Mouse (Mus musculus) limb, embryonic 15.5 days (tissue): Measurements from ENCODE around the gene Ch25h. TPM values are rescaled to one million over a fixed set of nuclear protein-coding genes. Genes with fewer than 3 reads are reported as not detected.

ENCODE experiments used
- ATAC-seq: fragments of 200-750 bp; cut with Nextera tagmentation; 2 replicates; pipeline ENCODE4 v1.8.0; 2017; ENCODE audit warnings: low read depth, moderate TSS enrichment; ENCODE audit not compliant: insufficient number of reproducible peaks, low FRiP score, low TSS enrichment
- H3K27ac ChIP-seq: fragments of 300-500 bp; sonication (generic); 2 replicates; pipeline ENCODE4 v1.5.1; 2015; ENCODE audit warnings: moderate library complexity, mild to moderate bottlenecking, inconsistent platforms
- H3K27me3 ChIP-seq: fragments of 300-500 bp; sonication (generic); 2 replicates; pipeline ENCODE4 v1.6.1; 2015; ENCODE audit warnings: inconsistent platforms
- H3K36me3 ChIP-seq: fragments of 300-500 bp; sonication (generic); 2 replicates; pipeline ENCODE4 v1.6.1; 2015; ENCODE audit warnings: inconsistent platforms
- H3K4me1 ChIP-seq: fragments of 300-500 bp; sonication (generic); 2 replicates; pipeline ENCODE4 v1.6.1; 2015; ENCODE audit warnings: inconsistent platforms
- H3K4me2 ChIP-seq: fragments of 300-500 bp; sonication (generic); 2 replicates; pipeline ENCODE4 v1.6.1; 2015; ENCODE audit warnings: mild to moderate bottlenecking, inconsistent platforms
- H3K4me3 ChIP-seq: fragments of 300-500 bp; sonication (generic); 2 replicates; pipeline ENCODE4 v1.5.1; 2015; ENCODE audit warnings: mild to moderate bottlenecking, inconsistent platforms
- H3K9ac ChIP-seq: fragments of 300-500 bp; sonication (generic); 2 replicates; pipeline ENCODE4 v1.6.1; 2015; ENCODE audit warnings: inconsistent platforms
- H3K9me3 ChIP-seq: fragments of 300-500 bp; sonication (generic); 2 replicates; pipeline ENCODE4 v1.6.1; 2016; ENCODE audit warnings: inconsistent platforms
- WGBS: fragments of 180-500 bp; shearing (Covaris S2); methylation state at CpG from one replicate; pipeline ENCODE4 v1.1.7; 2015; 5-methylcytosine and 5-hydroxymethylcytosine counted together
- polyA plus RNA-seq: library from polyadenylated mRNA; unstranded; fragments of >200 nt; fragmentation: Nextera tagmentation; extraction: Ambion mirVana; gene quantifications from 2 replicates; pipeline ENCODE4 v1.2.1, GENCODE M21; 2015

The Ch25h gene
- polyA plus RNA-seq, 1 experiment from 2014 or later, result 22.5 TPM

GRCm38 (mm10) chr19:34515681-34516080 is 40.7 kb upstream of the Ch25h start:
- Histone ChIP-seq H3K4me3 (no peak overlapping the region), H3K27ac (no peak overlapping the region), H3K4me2 (no peak overlapping the region), H3K9ac (no peak overlapping the region), H3K4me1 (no peaks in the 10 kb centered on the region; the same call in 1 of the 2 replicates), H3K9me3 (no peaks in the 10 kb centered on the region), H3K27me3 (no peaks in the 10 kb centered on the region), H3K36me3 (0 out of 2 replicates have a peak, but pooled peaks cover 6% of the 10 kb centered on the region)
- 78% methylated on average over 3 of the region's 3 CpGs for WGBS
- no peak for ATAC-seq

GRCm38 (mm10) chr19:34511528-34511927 is 36.6 kb upstream of the Ch25h start:
- no peaks in the 10 kb centered on the region for H3K9me3 ChIP-seq
- no peaks in the 10 kb centered on the region for H3K27me3 ChIP-seq
- peaks cover 15% of the 10 kb centered on the region; the same call in 1 of the 2 replicates for H3K36me3 ChIP-seq

GRCm38 (mm10) chr19:34510717-34511116 is 35.8 kb upstream of the Ch25h start:
- no peak for ATAC-seq
- Histone ChIP-seq H3K36me3 (peaks cover 22% of the 10 kb centered on the region; the same call in 1 of the 2 replicates), H3K4me3 (no peak overlapping the region), H3K27me3 (no peaks in the 10 kb centered on the region), H3K9ac (no peak overlapping the region), H3K27ac (no peak overlapping the region), H3K4me1 (no peaks in the 10 kb centered on the region; the same call in 1 of the 2 replicates), H3K9me3 (no peaks in the 10 kb centered on the region), H3K4me2 (no peak overlapping the region)
- 67% methylated on average over 5 of the region's 5 CpGs for WGBS

More at GRCm38 (mm10) chr19:34511528-34511927, 36.6 kb upstream of the Ch25h start:
- Histone ChIP-seq H3K9ac (no peak overlapping the region), H3K4me3 (no peak overlapping the region), H3K27ac (no peak overlapping the region), H3K4me2 (no peak overlapping the region), H3K4me1 (no peaks in the 10 kb centered on the region; the same call in 1 of the 2 replicates)
- no peak for ATAC-seq
- 69% methylated on average over 8 of the region's 8 CpGs for WGBS

GRCm38 (mm10) chr19:34505161-34505721 is 30.3 kb upstream of the Ch25h start:
- Histone ChIP-seq H3K4me3 (no peak overlapping the region), H3K4me1 (no peaks in the 10 kb centered on the region), H3K27me3 (no peaks in the 10 kb centered on the region), H3K27ac (no peak overlapping the region), H3K4me2 (no peak overlapping the region), H3K9ac (no peak overlapping the region), H3K9me3 (no peaks in the 10 kb centered on the region), H3K36me3 (peaks cover 26% of the 10 kb centered on the region; the same call in 1 of the 2 replicates)
- no peak for ATAC-seq
- 81% methylated on average over 12 of the region's 12 CpGs for WGBS

- Histone ChIP-seq H3K27me3 (no peaks in the 10 kb centered on the region), H3K9me3 (no peaks in the 10 kb centered on the region), H3K4me2 (no peak overlapping the region), H3K4me3 (no peak overlapping the region), H3K36me3 (peaks cover 13% of the 10 kb centered on the region), H3K4me1 (no peaks in the 10 kb centered on the region), H3K9ac (no peak overlapping the region), H3K27ac (no peak overlapping the region)
- no peak for ATAC-seq
- WGBS, result 45% methylated on average over 4 of the region's 4 CpGs
Measured at GRCm38 (mm10) chr19:34500763-34501162, 25.8 kb upstream of the Ch25h start.

- Histone ChIP-seq H3K4me2 (no peak overlapping the region), H3K36me3 (peaks cover 13% of the 10 kb centered on the region), H3K27ac (no peak overlapping the region), H3K27me3 (no peaks in the 10 kb centered on the region), H3K4me3 (no peak overlapping the region), H3K4me1 (no peaks in the 10 kb centered on the region), H3K9me3 (no peaks in the 10 kb centered on the region), H3K9ac (no peak overlapping the region)
- WGBS, result 62% methylated on average over 1 of the region's 1 CpGs
- no peak for ATAC-seq
Measured at GRCm38 (mm10) chr19:34496353-34496752, 21.4 kb upstream of the Ch25h start.

- no peak overlapping the region for H3K4me2 ChIP-seq
- no peak overlapping the region for H3K4me3 ChIP-seq
- no peak for ATAC-seq
- H3K9ac ChIP-seq, result no peak overlapping the region
- H3K9me3 ChIP-seq, result no peaks in the 10 kb centered on the region
- H3K4me1 ChIP-seq, result no peaks in the 10 kb centered on the region
- no peak overlapping the region for H3K27ac ChIP-seq
- H3K27me3 ChIP-seq, result no peaks in the 10 kb centered on the region
- peaks cover 6% of the 10 kb centered on the region for H3K36me3 ChIP-seq
- 79% methylated on average over 4 of the region's 4 CpGs for WGBS
Measured at GRCm38 (mm10) chr19:34493859-34494258, 18.9 kb upstream of the Ch25h start.

- 5% methylated on average over 4 of the region's 4 CpGs for WGBS
- ATAC-seq, result no peak
- Histone ChIP-seq H3K4me2 (no peak overlapping the region), H3K4me3 (no peak overlapping the region), H3K9me3 (no peaks in the 10 kb centered on the region), H3K4me1 (no peaks in the 10 kb centered on the region), H3K9ac (no peak overlapping the region), H3K27ac (no peak overlapping the region), H3K36me3 (no peaks in the 10 kb centered on the region), H3K27me3 (no peaks in the 10 kb centered on the region)
Measured at GRCm38 (mm10) chr19:34483547-34483946, 8.6 kb upstream of the Ch25h start.

GRCm38 (mm10) chr19:34474228-34474990 is 555 bp downstream of the Ch25h start:
- H3K27ac ChIP-seq, result peak overlapping the region; percentile 54
- no peaks in the 10 kb centered on the region for H3K36me3 ChIP-seq
- H3K27me3 ChIP-seq, result peaks cover 24% of the 10 kb centered on the region
- peak overlapping the region; percentile 87 for H3K4me2 ChIP-seq
- peak; percentile 44; the same call in 1 of the 2 replicates for ATAC-seq
- peak overlapping the region; percentile 18 for H3K9ac ChIP-seq
- H3K4me1 ChIP-seq, result peaks cover 14% of the 10 kb centered on the region
- WGBS, result 6% methylated on average over 49 of the region's 49 CpGs
- peak overlapping the region; percentile 53 for H3K4me3 ChIP-seq
- H3K9me3 ChIP-seq, result no peaks in the 10 kb centered on the region

GRCm38 (mm10) chr19:34471703-34472102 is 3.3 kb downstream of the Ch25h start:
- no peak for ATAC-seq
- Histone ChIP-seq H3K4me2 (no peak overlapping the region), H3K9ac (no peak overlapping the region), H3K27me3 (peaks cover 21% of the 10 kb centered on the region), H3K27ac (no peak overlapping the region), H3K4me1 (peaks cover 14% of the 10 kb centered on the region), H3K9me3 (no peaks in the 10 kb centered on the region), H3K4me3 (no peak overlapping the region), H3K36me3 (no peaks in the 10 kb centered on the region)
- 83% methylated on average over 2 of the region's 2 CpGs for WGBS

- Histone ChIP-seq H3K4me3 (no peak overlapping the region), H3K36me3 (no peaks in the 10 kb centered on the region), H3K4me2 (no peak overlapping the region), H3K27ac (no peak overlapping the region), H3K4me1 (no peaks in the 10 kb centered on the region), H3K9ac (no peak overlapping the region), H3K9me3 (no peaks in the 10 kb centered on the region), H3K27me3 (peaks cover 5% of the 10 kb centered on the region; the same call in 1 of the 2 replicates)
- no peak for ATAC-seq
- 58% methylated on average over 3 of the region's 3 CpGs for WGBS
Measured at GRCm38 (mm10) chr19:34468794-34469193, 6.2 kb downstream of the Ch25h start.

- WGBS, result 40% methylated on average over 6 of the region's 6 CpGs
- H3K36me3 ChIP-seq, result no peaks in the 10 kb centered on the region
Measured at GRCm38 (mm10) chr19:34468216-34468615, 6.7 kb downstream of the Ch25h start.

More at GRCm38 (mm10) chr19:34468216-34468615, 6.7 kb downstream of the Ch25h start:
- ATAC-seq, result no peak
- no peak overlapping the region for H3K4me3 ChIP-seq
- H3K27ac ChIP-seq, result no peak overlapping the region
- H3K4me2 ChIP-seq, result no peak overlapping the region
- H3K9ac ChIP-seq, result no peak overlapping the region
- no peaks in the 10 kb centered on the region for H3K4me1 ChIP-seq
- H3K9me3 ChIP-seq, result no peaks in the 10 kb centered on the region
- 0 out of 2 replicates have a peak, but pooled peaks cover 5% of the 10 kb centered on the region for H3K27me3 ChIP-seq
